ENCODE assay signal across 8 mouse cellular contexts in the genomic region with DNA sequence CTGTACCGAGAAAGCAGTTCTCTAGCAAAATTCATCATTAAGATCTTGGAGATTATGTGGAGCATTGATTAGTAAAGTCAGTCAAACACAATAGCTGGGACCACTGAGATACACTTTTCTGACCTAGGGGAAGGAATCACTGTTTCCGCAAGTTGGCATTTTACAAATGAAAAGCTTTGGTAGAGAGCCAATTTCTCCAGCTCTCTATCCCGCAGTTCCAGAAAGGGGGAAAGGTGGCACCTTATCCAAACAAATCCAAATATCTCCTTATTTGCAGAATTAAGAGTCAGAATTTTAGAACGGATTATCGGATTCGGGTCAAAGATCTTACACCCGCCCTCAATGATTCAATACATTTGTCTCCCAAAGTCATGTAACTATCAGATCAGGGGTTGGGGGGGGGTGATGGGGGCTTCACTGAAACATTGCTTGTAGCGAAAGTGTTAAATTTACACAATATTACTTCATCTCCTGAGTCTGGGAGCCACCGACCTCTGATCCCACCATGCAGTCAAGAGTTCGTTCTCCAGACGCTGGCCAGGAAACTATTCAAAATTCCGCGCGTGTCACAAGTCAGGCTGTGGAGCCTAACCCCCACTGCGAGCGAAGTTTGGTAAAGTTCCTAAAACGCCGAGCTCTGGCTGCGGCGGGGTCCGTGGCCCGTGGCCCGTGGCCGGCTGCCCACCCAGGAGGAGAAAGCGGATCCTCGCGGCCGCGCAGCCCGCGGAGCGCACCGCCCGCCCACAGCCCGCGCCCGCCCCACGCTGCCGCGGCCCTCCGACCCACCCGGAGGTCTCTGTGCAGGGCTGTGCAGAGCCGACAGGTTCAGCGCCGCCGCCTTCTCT. TPM values are rescaled to one million over a fixed set of nuclear protein-coding genes. Genes with fewer than 3 reads are reported as not detected.
DNase-seq lines count a peak whose midpoint lies in the region; ATAC-seq and TF ChIP-seq lines count a peak whose summit lies in the region.

No protein-coding gene starts in this region.

- intact Hi-C loops in left cerebral cortex, postnatal 25 days (cut with DNase I), result no loop called here

- H3K9ac ChIP-seq in heart, postnatal 0 days (replicated peaks; ENCODE audit: low read depth, low read length), result peak overlapping the region; percentile 74

- TF ChIP-seq CTCF in G1E (IDR thresholded peaks at IDR 0.05; ENCODE audit: low read depth, low read length), result no peak
- TF ChIP-seq CTCF in heart, postnatal 0 days (IDR thresholded peaks at IDR 0.05; ENCODE audit: low read depth), result no peak

- H3K27ac ChIP-seq in heart, embryonic 10.5 days, result peak overlapping the region; percentile 93
- peak overlapping the region; percentile 41; the same call in 1 of the 2 replicates for H3K27ac ChIP-seq in heart, postnatal 0 days (ENCODE audit: low read depth)

- no peaks in the 10 kb centered on the region for H3K9me3 ChIP-seq in heart, embryonic 10.5 days
- no peaks in the 10 kb centered on the region for H3K9me3 ChIP-seq in G1E (replicated peaks)
- no peaks in the 10 kb centered on the region for H3K9me3 ChIP-seq in heart, postnatal 0 days (replicated peaks; ENCODE audit: control insufficient read depth, low read length)

- H3K36me3 ChIP-seq in heart, embryonic 10.5 days, result no peaks in the 10 kb centered on the region
- no peaks in the 10 kb centered on the region for H3K36me3 ChIP-seq in G1E (replicated peaks)
- no peaks in the 10 kb centered on the region for H3K36me3 ChIP-seq in heart, postnatal 0 days (replicated peaks; ENCODE audit: control insufficient read depth, insufficient read depth, low read length)

- 4% methylated on average over 42 of the region's 46 CpGs for WGBS in heart, embryonic 10.5 days
- 8% methylated on average over 46 of the region's 46 CpGs for WGBS in heart, postnatal 0 days

- no peak for DNase-seq in heart, embryonic 10.5 days (ENCODE audit: low spot score)
- no peak for DNase-seq in heart, postnatal 4 days
- DNase-seq in G1E (ENCODE audit: low spot score), result no peak
- DNase-seq in heart, postnatal 0 days (ENCODE audit: low spot score), result peak; percentile 12
- DNase-seq in lung, postnatal 36 days, result peak; percentile 4
- no peak for DNase-seq in adrenal gland, postnatal 10 days
- no peak for DNase-seq in left cerebral cortex, postnatal 25 days (ENCODE audit: low spot score in 2 of 2)

- peak overlapping the region; percentile 90 for H3K4me2 ChIP-seq in heart, postnatal 0 days (ENCODE audit: low read depth, low read length)

- no peak for TF ChIP-seq EP300 in heart, postnatal 0 days (IDR thresholded peaks at IDR 0.05; ENCODE audit: low read depth)

- peaks cover 33% of the 10 kb centered on the region for H3K27me3 ChIP-seq in heart, embryonic 10.5 days (ENCODE audit: insufficient read depth, poor library complexity, severe bottlenecking)
- peaks cover 21% of the 10 kb centered on the region for H3K27me3 ChIP-seq in G1E (ENCODE audit: insufficient read depth, low read length)
- H3K27me3 ChIP-seq in heart, postnatal 0 days (ENCODE audit: control insufficient read depth, insufficient read depth, low read length), result no peaks in the 10 kb centered on the region

- ATAC-seq in G1E (ENCODE audit: extremely low read depth, insufficient number of reproducible peaks, low FRiP score, poor library complexity, severe bottlenecking), result no peak
- ATAC-seq in heart, postnatal 0 days (ENCODE audit: insufficient read depth, low read depth), result peak; percentile 37
- no peak for ATAC-seq in cerebellum, adult (ENCODE audit: insufficient number of reproducible peaks, low FRiP score, low TSS enrichment)

- peak overlapping the region; percentile 86 for H3K4me3 ChIP-seq in heart, embryonic 10.5 days
- H3K4me3 ChIP-seq in G1E (ENCODE audit: low read depth, low read length), result peak overlapping the region; percentile 78
- H3K4me3 ChIP-seq in heart, postnatal 0 days (ENCODE audit: low read depth, low read length), result peak overlapping the region; percentile 79

- H3K4me1 ChIP-seq in heart, embryonic 10.5 days, result peaks cover 10% of the 10 kb centered on the region
- H3K4me1 ChIP-seq in G1E (ENCODE audit: insufficient read depth, low read depth, low read length), result peaks cover 14% of the 10 kb centered on the region
- H3K4me1 ChIP-seq in heart, postnatal 0 days (ENCODE audit: control insufficient read depth, insufficient read depth), result peaks cover 7% of the 10 kb centered on the region; the same call in 1 of the 2 replicates

RNA-seq across cellular contexts. Expression of a gene that starts 0.6 kb away (rescaled TPM):
- polyA plus RNA-seq in heart, embryonic 10.5 days (2016; fragmentation: Nextera tagmentation; extraction: Ambion mirVana), result 3.8 and 5.5 TPM in 2 replicates
- total RNA-seq in heart, postnatal 4 days (2021), result 1 to 10 TPM; 2.7 to 2.8 TPM
- 1.4 and 2.4 TPM in 2 replicates for total RNA-seq in G1E (2014; fragmentation: Nextera tagmentation)
- 6.7 and 7.0 TPM in 2 replicates for total RNA-seq in G1E (2017)
- polyA plus RNA-seq in G1E (2012), result 1.4 and 1.8 TPM in 2 replicates
- 4.1 and 4.3 TPM in 2 replicates for total RNA-seq in heart, postnatal 0 days (2014; rRNA removed; ENCODE audit: low replicate concordance)
- 4.0 and 4.7 TPM in 2 replicates for polyA plus RNA-seq in heart, postnatal 0 days (2015; fragmentation: Nextera tagmentation; extraction: Ambion mirVana)
- total RNA-seq in adrenal gland, postnatal 10 days (2021), result 1 to 10 TPM; 4.9 TPM
- total RNA-seq in left cerebral cortex, postnatal 25 days (2021), result 1 to 10 TPM; 1.4 to 1.7 TPM

RNA-seq across cellular contexts. Expression of a gene that starts 25.9 kb away (rescaled TPM):
- not detected in 2 replicates for polyA plus RNA-seq in heart, embryonic 10.5 days (2016; fragmentation: Nextera tagmentation; extraction: Ambion mirVana)
- total RNA-seq in heart, postnatal 4 days (2021), result not detected
- total RNA-seq in G1E (2014; fragmentation: Nextera tagmentation), result not detected in 2 replicates
- total RNA-seq in G1E (2017), result not detected in 2 replicates
- not detected in 2 replicates for polyA plus RNA-seq in G1E (2012)
- not detected in 2 replicates for total RNA-seq in heart, postnatal 0 days (2014; rRNA removed; ENCODE audit: low replicate concordance)
- polyA plus RNA-seq in heart, postnatal 0 days (2015; fragmentation: Nextera tagmentation; extraction: Ambion mirVana), result not detected in 2 replicates
- not detected for total RNA-seq in adrenal gland, postnatal 10 days (2021)
- total RNA-seq in left cerebral cortex, postnatal 25 days (2021), result not detected

RNA-seq across cellular contexts. Expression of a gene that starts 30.1 kb away (rescaled TPM):
- 35.0 and 36.4 TPM in 2 replicates for polyA plus RNA-seq in heart, embryonic 10.5 days (2016; fragmentation: Nextera tagmentation; extraction: Ambion mirVana)
- 10 to 100 TPM in 1 of 2 experiments, 1 to 10 TPM in 1; 7.3 to 10.3 TPM for total RNA-seq in heart, postnatal 4 days (2021)
- 15.6 and 17.5 TPM in 2 replicates for total RNA-seq in G1E (2014; fragmentation: Nextera tagmentation)
- 13.5 and 13.6 TPM in 2 replicates for total RNA-seq in G1E (2017)
- 7.2 and 7.8 TPM in 2 replicates for polyA plus RNA-seq in G1E (2012)
- total RNA-seq in heart, postnatal 0 days (2014; rRNA removed; ENCODE audit: low replicate concordance), result 1.9 and 4.0 TPM in 2 replicates
- polyA plus RNA-seq in heart, postnatal 0 days (2015; fragmentation: Nextera tagmentation; extraction: Ambion mirVana), result 28.7 and 32.7 TPM in 2 replicates
- 10 to 100 TPM in 1 of 2 experiments, 1 to 10 TPM in 1; 9.4 to 13.0 TPM for total RNA-seq in adrenal gland, postnatal 10 days (2021)
- total RNA-seq in left cerebral cortex, postnatal 25 days (2021), result 10 to 100 TPM; 40.0 to 42.2 TPM

Comparison
In these comparisons a context has a peak if more than half of its experiments do, and no peak if none do; other contexts are left out.
1. DNase-seq: peak in heart, postnatal 0 days (single experiment) and lung, postnatal 36 days (single experiment); none in heart, embryonic 10.5 days (single experiment), heart, postnatal 4 days (single experiment), G1E (single experiment), adrenal gland, postnatal 10 days (single experiment) and left cerebral cortex, postnatal 25 days (0 of 2).
2. Peak in every context shown above with its lines, with median percentiles within 50 percentile points of each other: H3K4me3 ChIP-seq.